Mouse (Mus musculus) lung, postnatal 0 days (tissue): ENCODE data around the gene Lce3f. TPM values are rescaled to one million over a fixed set of nuclear protein-coding genes. Genes with fewer than 3 reads are reported as not detected.

Source experiments
- ATAC-seq: fragments of 200-750 bp; cut with Nextera tagmentation; 2 replicates; pipeline ENCODE4 v1.8.0; 2017; ENCODE audit warnings: moderate library complexity
- DNase-seq: peaks from one replicate; pipeline ENCODE4 v3.0.0-alpha.2; 2016; ENCODE audit warnings: low spot score
- H3K27ac ChIP-seq: fragments of 300-500 bp; sonication (generic); 2 replicates; pipeline ENCODE4 v1.5.1; 2014; ENCODE audit warnings: antibody characterized with exemption, mild to moderate bottlenecking, low read length, mixed read lengths
- H3K27me3 ChIP-seq: fragments of 300-500 bp; sonication (generic); replicated peaks from 2 replicates; pipeline ENCODE4 v1.6.1; 2014; ENCODE audit warnings: low read length, mixed read lengths; ENCODE audit not compliant: insufficient read depth
- H3K36me3 ChIP-seq: fragments of 300-500 bp; sonication (generic); 2 replicates; pipeline ENCODE4 v1.6.1; 2014; ENCODE audit warnings: low read length, mixed read lengths; ENCODE audit not compliant: insufficient read depth
- H3K4me1 ChIP-seq: fragments of 300-500 bp; sonication (generic); 2 replicates; pipeline ENCODE4 v1.6.1; 2014; ENCODE audit warnings: antibody characterized with exemption, low read depth, low read length, mixed read lengths; ENCODE audit not compliant: insufficient read depth
- H3K4me2 ChIP-seq: fragments of 300-500 bp; sonication (generic); replicated peaks from 2 replicates; pipeline ENCODE4 v1.6.1; 2014; ENCODE audit warnings: low read depth, mild to moderate bottlenecking, low read length, moderate library complexity, mixed read lengths
- H3K4me3 ChIP-seq: fragments of 300-500 bp; sonication (generic); 2 replicates; pipeline ENCODE4 v1.5.1; 2014; ENCODE audit warnings: low read depth, low read length
- H3K9ac ChIP-seq: fragments of 300-500 bp; sonication (generic); replicated peaks from 2 replicates; pipeline ENCODE4 v1.6.1; 2014; ENCODE audit warnings: low read depth, mild to moderate bottlenecking
- H3K9me3 ChIP-seq: fragments of 300-500 bp; sonication (generic); 2 replicates; pipeline ENCODE4 v1.6.1; 2016; ENCODE audit warnings: low read length, mixed read lengths
- CTCF ChIP-seq: IDR thresholded peaks from 2 replicates; pipeline ENCODE4 v1.5.1; 2016; ENCODE audit warnings: antibody characterized with exemption, mild to moderate bottlenecking
- EP300 ChIP-seq: IDR thresholded peaks from 2 replicates; pipeline ENCODE4 v1.6.1; 2016; ENCODE audit warnings: antibody characterized with exemption, mild to moderate bottlenecking, control low read depth
- WGBS: fragments of 180-500 bp; shearing (Covaris S2); extraction: QIAGEN DNeasy Blood & Tissue Kit; methylation state at CpG from one replicate; pipeline ENCODE4 v1.1.7; 2014; 5-methylcytosine and 5-hydroxymethylcytosine counted together
- polyA plus RNA-seq: library from polyadenylated mRNA; unstranded; fragments of >200 nt; fragmentation: Nextera tagmentation; extraction: Ambion mirVana; gene quantifications from 2 replicates; pipeline ENCODE4 v1.2.1, GENCODE M21; 2015

Lce3f gene
- polyA plus RNA-seq, 1 experiment from 2014 or later: not detected

GRCm38 (mm10) chr3:93023411-93024184 is 31.6 kb downstream of the Lce3f start:
- no peak for ATAC-seq
- Histone ChIP-seq H3K9ac (no peak overlapping the region), H3K4me3 (no peak overlapping the region), H3K4me2 (no peak overlapping the region), H3K4me1 (no peaks in the 10 kb centered on the region), H3K36me3 (no peaks in the 10 kb centered on the region), H3K9me3 (no peaks in the 10 kb centered on the region), H3K27me3 (no peaks in the 10 kb centered on the region), H3K27ac (no peak overlapping the region)
- TF ChIP-seq CTCF (no peak), EP300 (no peak)
- DNase-seq: no peak
- 63% methylated on average over 3 of the region's 3 CpGs for WGBS

GRCm38 (mm10) chr3:93025486-93025885 is 33.5 kb downstream of the Lce3f start:
- Histone ChIP-seq H3K27me3 (no peaks in the 10 kb centered on the region), H3K27ac (no peak overlapping the region), H3K9ac (no peak overlapping the region), H3K4me1 (no peaks in the 10 kb centered on the region), H3K9me3 (no peaks in the 10 kb centered on the region), H3K4me3 (no peak overlapping the region), H3K4me2 (no peak overlapping the region), H3K36me3 (no peaks in the 10 kb centered on the region)
- TF ChIP-seq EP300: no peak
- TF ChIP-seq CTCF: no peak
- ATAC-seq (0 out of 2 replicates have a peak, but pooled peaks have one; percentile 25), DNase-seq (peak; percentile 8)
- 55% methylated on average over 2 of the region's 2 CpGs for WGBS

- 46% methylated on average over 5 of the region's 5 CpGs for WGBS
- no peak for TF ChIP-seq EP300
- TF ChIP-seq CTCF: peak; percentile 78
These were observed 39.4 kb downstream of the Lce3f start for GRCm38 (mm10) chr3:93031450-93031849.

More at GRCm38 (mm10) chr3:93031450-93031849, 39.4 kb downstream of the Lce3f start:
- ATAC-seq: no peak
- H3K27ac ChIP-seq: no peak overlapping the region
- no peaks in the 10 kb centered on the region for H3K9me3 ChIP-seq
- DNase-seq: peak; percentile 37
- no peaks in the 10 kb centered on the region for H3K36me3 ChIP-seq
- H3K4me2 ChIP-seq: no peak overlapping the region
- H3K4me3 ChIP-seq: no peak overlapping the region
- no peaks in the 10 kb centered on the region for H3K27me3 ChIP-seq
- no peak overlapping the region for H3K9ac ChIP-seq
- no peaks in the 10 kb centered on the region for H3K4me1 ChIP-seq

Other genes starting within 250 kb of the Lce3f start
- not detected in 2 replicates for gene Lce1g, start 239.9 kb upstream of the Lce3f start, polyA plus RNA-seq
- not detected in 2 replicates for gene Lce1h, start 227.2 kb upstream of the Lce3f start, polyA plus RNA-seq
- not detected in 2 replicates for gene Lce1i, start 213.3 kb upstream of the Lce3f start, polyA plus RNA-seq
- gene Lce1j, start 201.7 kb upstream of the Lce3f start, polyA plus RNA-seq: not detected in 2 replicates
- gene Lce1k, start 184.3 kb upstream of the Lce3f start, polyA plus RNA-seq: not detected in 2 replicates
- not detected in 2 replicates for gene Kprp, start 165.0 kb upstream of the Lce3f start, polyA plus RNA-seq
- not detected in 2 replicates for gene Lce1l, start 140.9 kb upstream of the Lce3f start, polyA plus RNA-seq
- not detected in 2 replicates for gene 2310050C09Rik, start 122.0 kb upstream of the Lce3f start, polyA plus RNA-seq
- gene Lce3a, start 66.0 kb upstream of the Lce3f start, polyA plus RNA-seq: not detected in 2 replicates
- gene Lce3b, start 59.2 kb upstream of the Lce3f start, polyA plus RNA-seq: not detected in 2 replicates
- not detected in 2 replicates for gene Lce3c, start 47.7 kb upstream of the Lce3f start, polyA plus RNA-seq
- not detected in 2 replicates for gene Lce3d, start 34.8 kb upstream of the Lce3f start, polyA plus RNA-seq
- not detected in 2 replicates for gene Lce3e, start 25.2 kb upstream of the Lce3f start, polyA plus RNA-seq
- gene Crct1, start 23.5 kb downstream of the Lce3f start, polyA plus RNA-seq: not detected in 2 replicates
- not detected in 2 replicates for gene Lce1m, start 26.8 kb downstream of the Lce3f start, polyA plus RNA-seq
- gene Gm4858, start 76.6 kb downstream of the Lce3f start, polyA plus RNA-seq: not detected in 2 replicates
- gene Crnn, start 152.6 kb downstream of the Lce3f start, polyA plus RNA-seq: not detected in 2 replicates
- gene Flg2, start 205.1 kb downstream of the Lce3f start, polyA plus RNA-seq: not detected in 2 replicates